Mouse (Mus musculus) heart, postnatal 36 days (tissue): ENCODE measurements around the gene Kif26b. TPM values are rescaled to one million over a fixed set of nuclear protein-coding genes. Genes with fewer than 3 reads are reported as not detected.

Source experiments
- DNase-seq, 2 experiments: peaks; one replicate each; pipeline ENCODE4 v3.0.0; 2021 to 2022
- intact Hi-C: fragments of 180-260 bp; cut with DNase I; formaldehyde crosslinking; loops from one replicate; pipeline ENCODE4 v1.15.1; 2025
- total RNA-seq, 2 experiments: library from RNA; stranded (reverse); gene quantifications; 2 replicates each; pipeline ENCODE4 v1.2.3; 2021

Kif26b gene
- total RNA-seq, 2 experiments from 2014 or later, result 3.9 to 4.2 TPM

DNA sequence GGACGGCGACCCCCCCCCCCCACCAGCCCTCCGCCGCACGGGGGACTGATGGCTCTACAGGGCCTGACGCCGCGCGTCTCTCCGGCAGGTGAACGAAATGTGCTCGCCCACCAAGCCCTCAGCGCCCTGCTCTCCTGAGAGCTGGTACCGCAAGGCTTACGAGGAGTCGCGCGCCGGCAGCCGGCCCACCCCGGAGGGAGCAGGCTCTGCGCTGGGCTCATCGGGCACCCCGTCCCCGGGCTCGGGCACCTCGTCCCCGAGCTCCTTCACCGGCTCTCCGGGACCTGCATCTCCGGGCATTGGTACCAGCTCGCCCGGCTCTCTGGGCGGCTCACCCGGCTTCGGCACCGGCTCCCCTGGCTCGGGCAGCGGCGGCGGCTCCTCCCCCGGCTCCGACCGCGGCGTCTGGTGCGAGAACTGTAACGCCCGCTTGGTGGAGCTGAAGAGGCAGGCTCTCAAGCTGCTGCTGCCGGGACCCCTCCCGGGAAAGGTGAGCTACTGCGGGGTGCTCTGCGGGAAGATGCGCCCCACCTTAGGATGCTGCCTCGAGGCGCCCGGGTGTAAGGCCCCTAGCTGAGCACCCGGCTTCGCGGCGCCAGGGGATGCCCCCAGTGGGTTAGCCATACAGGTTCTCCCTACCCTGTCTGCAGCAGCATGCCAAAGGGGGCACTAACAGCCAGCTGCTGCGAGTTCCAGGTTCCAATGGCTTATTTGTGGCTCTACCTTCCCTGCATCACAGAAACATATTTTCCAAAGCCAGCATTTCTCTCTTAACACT is 1.6 kb downstream of the Kif26b start:
- intact Hi-C loops, result no loop called here
- peak; percentile 75 to 79 for DNase-seq

DNA sequence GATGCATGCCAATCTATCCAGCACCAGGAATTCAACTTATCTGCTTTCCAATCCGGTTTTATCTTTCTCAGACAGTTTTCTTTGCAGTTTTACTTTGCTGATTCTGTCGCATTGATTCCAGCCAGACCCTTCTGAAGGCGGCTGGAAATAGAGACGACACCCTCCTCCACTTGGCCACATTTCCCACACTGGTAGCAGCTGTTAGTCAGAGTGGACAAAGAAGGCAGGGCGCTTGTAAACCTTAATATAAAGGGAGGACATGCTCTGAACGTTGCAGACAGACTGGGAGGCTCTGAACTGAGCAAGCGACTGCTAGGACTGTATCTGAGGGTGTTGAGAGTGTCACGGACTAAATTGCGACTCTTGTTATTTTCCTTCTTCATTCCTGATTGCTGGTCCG is 11.3 kb downstream of the Kif26b start:
- intact Hi-C loops, result no loop called here
- no peak for DNase-seq

DNA sequence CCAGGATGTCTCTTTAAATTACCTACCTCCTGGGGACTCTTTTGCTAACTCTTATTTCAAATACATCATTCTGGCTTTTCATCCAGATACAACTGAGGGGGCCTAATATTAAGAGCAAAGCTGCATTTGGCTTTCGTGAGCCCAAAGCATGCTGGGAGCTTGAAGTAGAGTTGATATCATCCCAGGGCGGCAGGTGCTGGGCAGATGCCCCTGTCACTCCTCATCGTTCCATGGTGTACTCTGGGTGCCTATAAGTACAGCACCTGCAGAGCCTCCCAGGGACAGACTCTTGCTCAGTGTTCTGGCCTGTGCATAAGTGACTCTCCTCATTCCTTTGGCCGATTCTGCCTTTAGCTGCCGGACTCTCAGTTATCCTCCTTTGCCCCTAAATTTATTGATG is 13.5 kb downstream of the Kif26b start:
- DNase-seq, result no peak
- intact Hi-C loops, result no loop called here

DNA sequence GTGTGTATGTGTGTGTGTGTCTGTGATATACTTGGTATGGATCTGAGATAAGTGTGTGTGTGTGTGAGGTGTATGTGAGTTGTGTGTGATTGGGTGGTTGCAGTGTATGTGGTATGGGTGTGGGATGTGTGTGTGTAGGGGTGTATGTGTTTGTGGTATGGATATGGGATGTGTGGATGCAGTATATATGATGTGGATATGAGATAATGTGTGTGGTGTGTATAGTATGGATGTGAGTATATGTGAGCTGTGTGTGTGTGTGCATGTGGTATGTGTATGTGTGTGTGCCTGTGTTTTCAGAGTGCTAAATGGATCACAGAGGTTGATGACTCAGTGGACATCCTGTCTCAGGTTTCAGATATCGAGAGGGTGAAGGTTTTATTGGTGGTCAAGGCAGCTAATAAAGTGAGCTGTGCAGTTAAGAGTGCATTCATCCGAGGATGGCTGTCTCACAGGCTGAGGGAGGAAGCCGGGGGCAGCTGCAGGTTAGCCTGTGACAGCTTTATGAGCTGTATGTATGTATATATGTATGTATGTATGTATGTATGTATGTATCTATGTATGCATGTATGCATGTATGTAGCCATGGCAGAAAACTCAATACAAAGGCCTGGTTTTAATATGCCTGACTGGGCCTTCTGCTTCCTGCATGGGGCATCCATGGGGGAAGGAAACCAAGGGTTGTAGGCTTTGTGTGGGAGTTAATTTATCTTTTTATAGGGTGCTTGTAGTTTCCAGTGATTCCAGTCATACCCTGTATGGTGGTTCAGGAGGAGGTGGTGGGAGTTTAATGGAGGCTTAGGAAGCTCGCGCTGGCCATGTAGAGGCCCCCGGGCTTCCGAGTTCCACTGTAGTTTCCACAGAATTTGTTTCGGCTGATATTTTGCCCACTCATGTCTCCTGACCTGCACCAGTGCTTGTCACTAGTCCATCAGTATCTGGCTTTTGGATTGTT is 14.3 kb downstream of the Kif26b start:
- no peak for DNase-seq
- intact Hi-C loops, result no loop called here

DNA sequence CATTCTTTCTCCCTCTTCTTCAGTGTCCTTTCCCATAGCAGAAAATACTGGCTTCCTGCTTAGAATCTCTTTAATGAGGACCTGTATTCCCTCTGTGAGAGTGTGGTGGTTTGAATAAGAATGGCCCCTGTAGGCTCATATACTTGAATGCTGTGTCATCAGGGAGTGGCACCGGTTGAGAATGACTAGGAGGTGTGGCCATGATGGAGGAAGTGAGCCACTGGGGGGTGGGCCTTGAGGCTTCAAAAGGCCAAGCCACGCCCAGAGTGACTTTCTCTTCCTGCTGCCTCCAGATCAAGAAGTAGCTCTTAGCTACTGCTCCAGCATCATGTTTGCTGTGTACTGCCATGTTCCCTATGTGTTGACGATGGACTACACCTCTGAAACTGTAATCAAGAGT is 15.7 kb downstream of the Kif26b start:
- intact Hi-C loops, result no loop called here
- DNase-seq, result no peak

DNA sequence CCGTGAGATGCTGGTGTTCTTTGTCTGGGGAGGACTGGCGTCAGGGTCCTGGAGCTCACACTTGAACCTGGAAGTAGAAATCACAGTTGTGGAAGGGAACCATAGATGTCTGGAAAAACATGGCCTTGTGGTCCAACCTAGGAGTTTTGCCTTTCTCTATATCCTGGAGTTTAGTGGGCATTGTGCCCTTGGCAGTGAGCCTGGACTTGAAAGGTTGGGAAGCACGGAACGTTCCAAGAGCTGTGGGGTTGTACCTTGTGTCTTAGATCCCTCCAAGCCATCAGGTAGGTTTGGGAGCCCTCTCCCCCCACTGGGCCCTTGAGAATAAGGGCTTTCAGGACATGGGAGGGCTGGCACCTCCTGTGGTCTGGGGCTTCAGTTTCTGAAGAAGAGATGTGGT is 20.7 kb downstream of the Kif26b start:
- intact Hi-C loops, result no loop called here

DNA sequence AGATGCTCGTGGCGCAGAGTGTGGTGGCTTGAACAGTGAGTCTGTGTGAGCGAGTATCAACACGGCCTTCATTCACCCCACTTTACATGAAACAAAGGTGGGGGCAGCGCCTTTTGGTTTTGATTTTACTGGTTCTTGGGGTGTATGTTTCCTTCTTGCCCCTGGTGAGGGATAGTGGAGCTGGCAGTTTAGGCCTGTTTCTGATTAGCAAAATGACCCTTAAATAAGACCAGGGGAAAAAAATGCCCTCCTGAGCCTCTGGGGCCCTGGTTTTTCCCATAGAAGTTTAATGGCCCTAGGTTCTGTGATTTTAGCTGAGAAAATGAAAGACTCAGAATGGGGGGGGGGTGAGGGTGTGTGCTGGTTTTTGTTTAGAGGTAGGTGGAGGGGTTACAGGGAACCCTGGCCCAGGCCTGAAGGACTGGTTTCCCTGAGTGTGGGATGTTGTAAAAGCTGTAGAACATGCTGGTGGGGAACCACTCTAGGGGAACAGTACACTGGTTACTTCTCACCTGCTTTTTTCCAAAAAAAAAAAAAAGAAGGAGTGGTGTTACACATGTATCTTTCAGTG is 21.6 kb downstream of the Kif26b start:
- intact Hi-C loops, result no loop called here
- no peak for DNase-seq

More for the DNA sequence above, 20.7 kb downstream of the Kif26b start:
- DNase-seq, result no peak

DNA sequence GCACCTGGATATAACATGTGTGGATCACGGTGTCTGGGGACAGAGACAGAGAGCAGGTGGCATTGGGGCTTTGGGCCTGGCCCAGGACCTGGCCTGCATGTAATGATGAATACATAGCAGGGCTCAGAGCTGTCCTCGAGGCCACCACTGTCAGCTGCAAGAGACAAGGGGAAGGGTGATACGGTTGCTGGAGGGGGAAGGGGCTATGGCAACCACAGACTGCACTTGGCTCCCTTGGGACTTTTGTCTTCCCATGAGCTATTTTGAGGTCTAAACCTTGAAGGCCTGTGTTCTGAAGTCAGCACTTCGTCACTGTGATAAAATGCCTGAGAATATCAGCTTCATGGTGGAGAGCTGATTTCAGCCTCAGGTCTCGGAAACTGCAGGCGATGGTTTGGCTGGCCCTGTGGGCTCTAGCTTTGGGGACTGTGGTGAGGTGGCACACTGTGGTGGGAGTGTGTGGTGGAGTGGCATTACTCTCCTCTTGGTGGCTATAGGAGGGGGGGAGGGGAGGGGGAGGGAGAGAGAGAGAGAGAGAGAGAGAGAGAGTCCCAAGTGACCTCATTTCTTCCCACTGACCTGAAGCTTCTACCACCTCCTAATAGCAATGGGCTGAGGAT is 23.5 kb downstream of the Kif26b start:
- DNase-seq, result no peak
- intact Hi-C loops, result no loop called here

DNA sequence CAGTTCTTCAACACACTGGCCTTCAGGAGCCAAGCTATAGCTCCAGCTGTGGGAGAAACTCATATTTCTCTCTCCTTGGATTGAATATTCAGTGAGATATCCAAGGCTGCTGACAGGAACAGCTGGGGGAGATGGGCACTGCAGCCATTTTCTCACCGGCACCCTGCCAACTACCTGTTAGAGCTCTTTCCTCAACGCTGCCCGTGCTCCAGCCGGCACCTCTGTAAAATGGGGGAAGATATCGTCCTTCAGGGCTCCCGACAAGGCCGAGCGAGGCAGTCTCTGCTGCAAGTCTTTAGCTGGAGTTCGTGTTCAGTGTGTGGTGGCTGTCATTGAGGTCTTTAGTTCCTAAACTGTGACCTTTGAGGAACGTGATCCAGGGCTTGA is 24.0 kb downstream of the Kif26b start:
- intact Hi-C loops, result no loop called here
- DNase-seq, result no peak

DNA sequence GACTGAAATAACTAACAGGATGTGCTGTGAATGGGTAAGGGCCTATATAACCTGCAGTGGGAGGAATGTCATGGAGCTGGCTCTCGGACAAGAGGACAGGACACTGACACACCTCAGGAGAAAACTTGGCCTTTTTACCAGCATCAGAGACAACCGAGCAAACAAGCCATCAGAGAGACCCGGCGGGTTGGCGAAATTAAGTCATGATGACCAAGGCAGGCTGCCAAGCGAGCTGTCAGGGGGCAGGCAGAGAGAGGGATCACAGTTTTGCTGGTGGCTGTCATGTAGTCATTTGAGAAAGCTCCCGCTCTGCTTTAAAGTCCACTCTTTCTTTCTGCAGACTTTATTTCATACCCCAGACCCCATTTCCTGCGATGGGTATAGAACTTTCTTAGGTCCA is 27.3 kb downstream of the Kif26b start:
- DNase-seq, result no peak
- intact Hi-C loops, result no loop called here

DNA sequence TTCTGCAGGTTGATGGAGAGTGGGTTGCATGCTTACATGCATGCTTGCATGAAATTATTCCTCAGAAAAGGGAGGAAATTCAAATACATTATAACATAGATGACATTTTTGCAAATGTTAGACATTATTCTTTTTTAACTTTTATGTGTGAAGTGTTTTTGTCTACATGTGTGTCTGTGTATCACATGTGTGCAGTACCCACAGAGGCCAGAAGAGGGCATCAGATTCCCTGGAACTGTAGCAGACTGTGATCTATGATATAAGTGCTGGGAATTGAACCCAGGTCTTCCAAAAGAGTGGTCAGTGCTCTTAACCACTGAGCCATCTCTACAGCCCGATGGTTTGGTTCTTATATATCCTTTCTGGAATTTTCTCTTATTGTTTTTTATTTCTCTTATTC is 31.1 kb downstream of the Kif26b start:
- no peak for DNase-seq
- intact Hi-C loops, result no loop called here

DNA sequence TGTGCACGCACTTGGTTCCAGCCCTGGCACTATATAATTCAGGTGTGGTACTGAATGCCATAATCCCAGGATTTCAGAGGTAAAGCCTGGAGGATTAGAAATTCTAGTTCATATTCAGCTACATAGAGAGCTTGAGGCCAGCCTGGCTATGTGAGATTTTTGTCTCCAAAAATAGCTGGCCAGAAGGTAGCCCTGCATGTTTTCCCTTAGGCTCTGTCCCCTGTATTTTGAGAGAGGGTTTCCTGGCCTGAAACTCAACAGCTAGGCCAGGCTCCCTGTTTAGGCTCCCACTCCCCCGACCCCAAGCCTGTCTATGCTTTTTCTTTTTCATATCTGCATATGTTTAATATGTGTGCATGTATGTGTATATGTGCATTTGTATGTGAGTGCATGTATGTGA is 34.9 kb downstream of the Kif26b start:
- DNase-seq, result no peak
- intact Hi-C loops, result no loop called here

DNA sequence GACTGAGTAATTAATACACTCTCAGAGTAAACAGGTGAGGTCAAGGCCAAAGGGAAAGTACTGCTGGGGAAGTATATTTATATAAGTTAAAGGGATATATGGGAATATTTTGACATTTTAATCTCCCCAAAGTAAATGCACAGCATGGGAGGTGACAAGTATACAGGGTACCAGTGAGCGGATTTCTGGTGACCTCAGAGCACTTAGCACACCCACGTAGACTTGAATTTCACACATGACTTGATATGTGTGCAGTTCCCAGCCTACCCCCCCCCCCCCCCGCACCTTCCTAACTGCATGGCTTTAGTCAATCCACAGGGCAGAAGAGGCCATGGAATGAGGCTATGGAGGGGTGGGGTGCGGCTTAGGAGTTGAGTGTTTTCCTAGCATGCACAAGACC is 35.9 kb downstream of the Kif26b start:
- intact Hi-C loops, result no loop called here
- DNase-seq, result no peak

DNA sequence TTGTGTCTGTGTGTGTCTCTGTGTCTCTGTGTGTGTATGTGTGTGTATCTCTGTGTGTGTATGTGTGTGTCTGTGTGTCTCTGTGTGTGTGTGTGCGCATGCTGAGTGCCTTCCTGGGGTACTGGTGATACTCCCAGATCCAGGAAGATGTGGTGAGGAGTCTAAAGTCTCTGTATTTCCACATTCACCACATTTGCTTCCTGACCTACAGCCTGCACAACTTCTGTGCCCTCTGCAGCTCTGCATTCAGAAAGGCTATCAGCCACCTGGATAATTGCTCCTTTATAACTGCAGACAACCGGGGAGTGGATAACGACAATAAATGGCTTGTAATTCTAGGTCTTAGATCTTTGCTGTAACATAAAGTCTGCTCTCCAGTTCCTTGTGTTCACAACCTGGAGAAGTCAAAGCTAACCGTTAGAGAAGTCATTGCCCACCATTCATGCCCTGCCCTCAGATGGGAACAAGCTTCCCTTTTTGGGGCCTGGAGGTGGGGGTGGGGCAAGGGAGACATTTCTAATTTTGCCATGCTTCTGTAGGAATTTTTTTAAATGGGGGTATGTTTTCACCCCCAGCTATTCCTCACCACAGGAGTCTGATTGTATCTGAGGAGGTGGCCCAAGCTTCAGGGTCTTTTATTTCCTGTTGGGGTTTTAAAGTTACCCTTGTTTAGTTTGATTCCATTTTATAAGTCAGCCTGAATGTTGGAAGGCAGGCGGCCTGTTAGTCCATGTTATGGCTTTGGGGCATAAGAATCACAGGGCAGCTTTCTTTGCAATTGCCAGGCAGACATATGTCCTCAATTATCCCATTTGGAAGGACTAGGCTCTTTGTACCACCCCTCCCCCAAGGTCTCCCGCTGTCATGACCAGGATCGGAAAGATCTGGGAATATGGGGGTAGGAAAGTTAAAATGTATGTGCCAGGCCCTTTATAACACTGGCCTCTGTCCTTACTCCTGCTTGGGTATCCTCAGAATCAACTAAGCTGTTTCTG is 39.9 kb downstream of the Kif26b start:
- intact Hi-C loops, result no loop called here
- no peak for DNase-seq

DNA sequence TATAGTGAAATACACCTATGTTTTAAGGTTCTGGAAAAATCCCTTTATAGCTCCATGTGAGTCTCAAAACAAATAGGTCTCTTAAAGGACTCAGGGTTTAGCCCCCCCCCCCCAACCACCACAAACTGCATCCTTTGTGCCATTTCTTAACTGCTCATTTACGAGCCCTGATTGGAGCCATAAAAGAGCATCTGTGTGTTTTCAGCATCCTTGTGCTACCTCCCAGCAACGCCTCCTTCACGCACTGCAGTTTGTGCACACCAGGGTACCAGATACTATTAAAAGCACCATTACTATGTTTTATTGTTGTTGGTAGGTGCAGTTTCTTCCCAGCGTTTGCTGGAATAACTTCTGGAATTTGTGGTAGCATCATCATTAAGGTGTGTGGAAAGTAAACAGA is 42.1 kb downstream of the Kif26b start:
- intact Hi-C loops, result no loop called here
- no peak for DNase-seq

DNA sequence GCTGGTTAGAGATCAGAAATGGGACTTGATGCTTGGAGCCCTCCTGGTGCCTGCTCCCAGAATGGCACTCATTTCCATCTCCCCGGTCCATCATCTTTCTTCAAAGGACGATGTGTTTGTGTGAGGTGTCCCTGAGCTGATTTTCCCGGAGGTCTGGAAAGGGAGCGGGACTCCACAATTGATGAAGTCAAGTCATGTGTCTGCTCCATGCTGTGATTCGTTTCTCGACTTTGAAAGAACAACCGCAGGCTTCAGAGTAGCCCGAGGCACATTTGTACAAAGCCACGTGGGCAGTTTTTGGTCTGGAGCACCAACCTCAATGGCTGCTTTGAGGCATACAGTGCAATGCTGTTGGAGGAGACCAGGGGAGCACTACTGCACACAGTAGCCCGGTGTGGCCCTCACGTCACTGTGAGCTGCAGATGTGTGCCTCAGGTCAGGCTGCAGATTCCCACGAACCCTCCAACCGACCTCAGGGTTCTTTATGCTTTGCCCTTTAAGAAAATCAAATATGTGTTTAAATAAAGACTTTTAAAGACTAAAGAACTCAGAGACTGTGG is 43.0 kb downstream of the Kif26b start:
- DNase-seq, result no peak

DNA sequence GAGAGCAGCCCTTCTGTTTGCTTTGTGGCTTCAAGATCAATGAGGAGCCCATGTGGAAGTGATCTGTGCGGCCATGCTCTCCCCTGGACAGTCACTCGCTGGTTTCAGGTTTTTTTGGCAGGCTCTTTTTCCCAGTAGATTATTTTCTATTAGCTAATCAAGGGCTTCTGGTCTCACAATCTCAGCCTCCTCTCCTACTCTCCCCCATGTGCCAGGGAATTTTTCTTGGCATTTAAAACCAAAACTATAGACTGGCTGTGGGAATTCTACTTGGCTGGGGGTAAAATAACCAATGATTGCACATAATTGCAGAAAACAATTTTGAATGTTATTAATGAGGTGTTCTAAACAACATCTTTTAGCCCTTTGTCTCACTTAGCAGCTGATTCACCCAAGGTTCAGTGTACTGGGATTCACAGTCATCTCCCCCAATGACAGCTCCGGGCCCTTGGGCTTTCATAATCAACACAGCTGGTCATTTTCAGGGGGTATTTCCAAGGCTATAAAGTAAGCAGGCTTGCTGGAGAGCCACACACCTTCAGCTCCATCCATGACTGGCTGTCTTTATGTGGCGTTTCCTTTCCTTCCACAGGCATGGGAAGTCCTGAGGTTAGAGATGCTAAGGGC is 44.6 kb downstream of the Kif26b start:
- intact Hi-C loops, result no loop called here

More for the DNA sequence above, 43.0 kb downstream of the Kif26b start:
- intact Hi-C loops, result no loop called here

DNA sequence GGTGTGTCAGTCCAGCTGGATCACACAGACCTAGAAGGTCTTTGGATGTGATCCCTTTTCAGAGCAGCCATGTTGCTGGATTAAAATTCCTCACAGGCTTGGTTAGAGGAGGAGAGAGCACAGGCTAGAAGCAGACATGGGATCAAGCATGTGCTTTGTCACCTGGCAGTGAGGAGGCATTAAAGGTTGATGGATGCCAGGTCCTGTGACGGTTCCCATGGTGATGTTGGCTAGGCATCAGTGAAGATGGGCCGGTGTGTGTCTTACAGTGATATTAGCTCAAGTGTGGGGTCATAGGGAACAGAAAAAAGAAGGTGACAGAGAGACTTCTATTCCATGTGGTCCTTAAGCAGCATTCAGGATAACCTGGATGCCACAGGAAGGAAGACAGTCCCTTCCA is 46.8 kb downstream of the Kif26b start:
- intact Hi-C loops, result no loop called here
- DNase-seq, result no peak

More for the DNA sequence above, 44.6 kb downstream of the Kif26b start:
- no peak for DNase-seq

DNA sequence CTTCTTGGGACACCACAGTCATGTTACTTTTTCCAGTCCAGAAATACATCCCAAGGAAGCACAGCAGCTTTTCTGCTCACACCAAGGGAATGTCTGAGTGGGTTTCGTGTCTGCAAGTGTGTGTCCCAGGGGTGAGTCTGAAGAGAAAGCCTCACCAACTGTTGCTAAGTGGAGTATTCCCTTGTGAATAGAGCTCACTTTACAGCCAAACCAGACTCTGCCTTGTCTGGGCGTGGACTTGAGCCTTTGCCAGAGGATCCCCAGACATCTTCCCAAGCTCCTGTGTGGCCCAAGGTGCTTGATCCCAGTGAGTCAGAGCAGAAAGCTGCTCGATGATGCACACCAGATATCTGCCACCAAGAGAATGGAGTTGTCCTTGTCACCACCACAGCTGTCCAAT is 48.0 kb downstream of the Kif26b start:
- no peak for DNase-seq
- intact Hi-C loops, result no loop called here
